Mouse (Mus musculus) forebrain, embryonic 15.5 days (tissue): Measurements from ENCODE around the gene Gp1ba. TPM values are rescaled to one million over a fixed set of nuclear protein-coding genes. Genes with fewer than 3 reads are reported as not detected.

Source experiments
- ATAC-seq: fragments of 200-750 bp; cut with Nextera tagmentation; replicated peaks from 2 replicates; pipeline ENCODE4 v1.8.0; 2017; ENCODE audit warnings: mild to moderate bottlenecking, moderate TSS enrichment, moderate library complexity
- H3K27ac ChIP-seq: fragments of 300-500 bp; sonication (generic); replicated peaks from 2 replicates; pipeline ENCODE4 v1.5.1; 2015; ENCODE audit warnings: mild to moderate bottlenecking, inconsistent platforms
- H3K27me3 ChIP-seq: fragments of 300-500 bp; sonication (generic); 2 replicates; pipeline ENCODE4 v1.6.1; 2015; ENCODE audit warnings: inconsistent platforms
- H3K36me3 ChIP-seq: fragments of 300-500 bp; sonication (generic); 2 replicates; pipeline ENCODE4 v1.6.1; 2015; ENCODE audit warnings: mild to moderate bottlenecking, inconsistent platforms
- H3K4me1 ChIP-seq: fragments of 300-500 bp; sonication (generic); 2 replicates; pipeline ENCODE4 v1.6.1; 2015; ENCODE audit warnings: inconsistent platforms
- H3K4me2 ChIP-seq: fragments of 300-500 bp; sonication (generic); replicated peaks from 2 replicates; pipeline ENCODE4 v1.6.1; 2015; ENCODE audit warnings: mild to moderate bottlenecking, inconsistent platforms
- H3K4me3 ChIP-seq: fragments of 300-500 bp; sonication (generic); 2 replicates; pipeline ENCODE4 v1.5.1; 2015; ENCODE audit warnings: mild to moderate bottlenecking, inconsistent platforms
- H3K9ac ChIP-seq: fragments of 300-500 bp; sonication (generic); replicated peaks from 2 replicates; pipeline ENCODE4 v1.6.1; 2015; ENCODE audit warnings: mild to moderate bottlenecking, inconsistent platforms
- H3K9me3 ChIP-seq: fragments of 300-500 bp; sonication (generic); 2 replicates; pipeline ENCODE4 v1.6.1; 2016; ENCODE audit warnings: inconsistent platforms
- WGBS: fragments of 180-500 bp; shearing (Covaris S2); methylation state at CpG from one replicate; pipeline ENCODE4 v1.1.7; 2015; ENCODE audit warnings: mixed read lengths; 5-methylcytosine and 5-hydroxymethylcytosine counted together
- polyA plus RNA-seq: library from polyadenylated mRNA; unstranded; fragments of >200 nt; fragmentation: Nextera tagmentation; extraction: Ambion mirVana; gene quantifications from 2 replicates; pipeline ENCODE4 v1.2.1, GENCODE M21; 2015

Gene Gp1ba
- 0.08 and 0.24 TPM in 2 replicates for polyA plus RNA-seq

GRCm38 (mm10) chr11:70638714-70639278, at the start of gene Gp1ba:
Gene Gp1ba (plus strand): TSS chr11:70639122.
- 0 out of 2 replicates have a peak, but pooled peaks cover 5% of the 10 kb centered on the region for H3K36me3 ChIP-seq
- no peak within 1 kb of the TSS for H3K4me2 ChIP-seq
- H3K27me3 ChIP-seq = no peaks in the 10 kb centered on the region
- no peak within 1 kb of the TSS for H3K4me3 ChIP-seq
- H3K4me1 ChIP-seq = no peaks in the 10 kb centered on the region
- no peaks in the 10 kb centered on the region for H3K9me3 ChIP-seq
- H3K9ac ChIP-seq = no peak within 1 kb of the TSS
- no peak for ATAC-seq
- WGBS = 59% methylated on average over 5 of the region's 5 CpGs
- H3K27ac ChIP-seq = no peak within 1 kb of the TSS

- no peaks in the 10 kb centered on the region for H3K36me3 ChIP-seq
- H3K4me1 ChIP-seq = peaks cover 8% of the 10 kb centered on the region
- no peak for ATAC-seq
- no peaks in the 10 kb centered on the region for H3K27me3 ChIP-seq
- no peak overlapping the region for H3K4me2 ChIP-seq
- 80% methylated on average over 1 of the region's 1 CpGs for WGBS
- no peak overlapping the region for H3K27ac ChIP-seq
- H3K9ac ChIP-seq = no peak overlapping the region
- H3K4me3 ChIP-seq = no peak overlapping the region
- H3K9me3 ChIP-seq = no peaks in the 10 kb centered on the region
Observed at GRCm38 (mm10) chr11:70591733-70592132, 47.2 kb upstream of the Gp1ba start.

GRCm38 (mm10) chr11:70594253-70594989, 44.5 kb upstream of the Gp1ba start:
- Histone ChIP-seq H3K4me2 (no peak overlapping the region), H3K4me3 (no peak overlapping the region), H3K9me3 (no peaks in the 10 kb centered on the region), H3K4me1 (peaks cover 10% of the 10 kb centered on the region), H3K27ac (no peak overlapping the region), H3K36me3 (peaks cover 13% of the 10 kb centered on the region; the same call in 1 of the 2 replicates), H3K27me3 (no peaks in the 10 kb centered on the region), H3K9ac (no peak overlapping the region)
- ATAC-seq = no peak
- 90% methylated on average over 15 of the region's 15 CpGs for WGBS

- Histone ChIP-seq H3K27ac (no peak overlapping the region; the same call in 1 of the 2 replicates), H3K4me1 (peaks cover 10% of the 10 kb centered on the region), H3K9me3 (no peaks in the 10 kb centered on the region), H3K4me2 (no peak overlapping the region), H3K27me3 (no peaks in the 10 kb centered on the region), H3K36me3 (peaks cover 16% of the 10 kb centered on the region; the same call in 1 of the 2 replicates), H3K9ac (no peak overlapping the region), H3K4me3 (no peak overlapping the region)
- ATAC-seq = no peak
- 83% methylated on average over 2 of the region's 2 CpGs for WGBS
Observed at GRCm38 (mm10) chr11:70595638-70596037, 43.3 kb upstream of the Gp1ba start.

GRCm38 (mm10) chr11:70596094-70596493, 42.8 kb upstream of the Gp1ba start:
- ATAC-seq = no peak
- Histone ChIP-seq H3K9me3 (no peaks in the 10 kb centered on the region), H3K4me1 (peaks cover 10% of the 10 kb centered on the region), H3K36me3 (peaks cover 16% of the 10 kb centered on the region; the same call in 1 of the 2 replicates), H3K4me3 (no peak overlapping the region), H3K27me3 (no peaks in the 10 kb centered on the region), H3K4me2 (no peak overlapping the region), H3K27ac (peak overlapping the region; percentile 46), H3K9ac (no peak overlapping the region)
- 29% methylated on average over 4 of the region's 4 CpGs for WGBS

- Histone ChIP-seq H3K4me2 (no peak overlapping the region), H3K36me3 (peaks cover 26% of the 10 kb centered on the region), H3K9ac (no peak overlapping the region), H3K4me3 (no peak overlapping the region), H3K27me3 (no peaks in the 10 kb centered on the region), H3K9me3 (no peaks in the 10 kb centered on the region), H3K27ac (no peak overlapping the region), H3K4me1 (peaks cover 10% of the 10 kb centered on the region)
- 82% methylated on average over 6 of the region's 6 CpGs for WGBS
- no peak for ATAC-seq
Observed at GRCm38 (mm10) chr11:70597301-70597700, 41.6 kb upstream of the Gp1ba start.

GRCm38 (mm10) chr11:70598451-70598953, 40.4 kb upstream of the Gp1ba start:
- no peak for ATAC-seq
- Histone ChIP-seq H3K27ac (no peak overlapping the region), H3K9me3 (no peaks in the 10 kb centered on the region), H3K27me3 (no peaks in the 10 kb centered on the region), H3K4me2 (no peak overlapping the region), H3K4me3 (no peak overlapping the region), H3K9ac (no peak overlapping the region), H3K4me1 (peaks cover 10% of the 10 kb centered on the region), H3K36me3 (peaks cover 26% of the 10 kb centered on the region)
- WGBS = 94% methylated on average over 9 of the region's 9 CpGs

- Histone ChIP-seq H3K4me3 (no peak overlapping the region), H3K36me3 (peaks cover 69% of the 10 kb centered on the region), H3K9me3 (no peaks in the 10 kb centered on the region), H3K27ac (no peak overlapping the region), H3K4me2 (no peak overlapping the region), H3K9ac (no peak overlapping the region), H3K27me3 (no peaks in the 10 kb centered on the region), H3K4me1 (no peaks in the 10 kb centered on the region)
- 55% methylated on average over 14 of the region's 14 CpGs for WGBS
- ATAC-seq = no peak
Observed at GRCm38 (mm10) chr11:70605024-70605566, 33.8 kb upstream of the Gp1ba start.

- no peaks in the 10 kb centered on the region for H3K4me1 ChIP-seq
- H3K36me3 ChIP-seq = peaks cover 80% of the 10 kb centered on the region
- no peaks in the 10 kb centered on the region for H3K9me3 ChIP-seq
- WGBS = 75% methylated on average over 12 of the region's 12 CpGs
- ATAC-seq = no peak
- no peak overlapping the region for H3K4me2 ChIP-seq
- no peak overlapping the region for H3K9ac ChIP-seq
- H3K4me3 ChIP-seq = no peak overlapping the region
- H3K27me3 ChIP-seq = no peaks in the 10 kb centered on the region
- no peak overlapping the region for H3K27ac ChIP-seq
Observed at GRCm38 (mm10) chr11:70606717-70607116, 32.2 kb upstream of the Gp1ba start.

GRCm38 (mm10) chr11:70607611-70608010, 31.3 kb upstream of the Gp1ba start:
- Histone ChIP-seq H3K9me3 (no peaks in the 10 kb centered on the region), H3K36me3 (peaks cover 83% of the 10 kb centered on the region), H3K27me3 (no peaks in the 10 kb centered on the region), H3K4me2 (no peak overlapping the region), H3K27ac (no peak overlapping the region), H3K4me3 (no peak overlapping the region), H3K4me1 (no peaks in the 10 kb centered on the region), H3K9ac (no peak overlapping the region)
- WGBS = 93% methylated on average over 9 of the region's 9 CpGs
- no peak for ATAC-seq

- no peak for ATAC-seq
- no peak overlapping the region for H3K4me2 ChIP-seq
- no peaks in the 10 kb centered on the region for H3K27me3 ChIP-seq
- no peaks in the 10 kb centered on the region for H3K4me1 ChIP-seq
- 89% methylated on average over 26 of the region's 26 CpGs for WGBS
- no peak overlapping the region for H3K27ac ChIP-seq
- H3K9me3 ChIP-seq = no peaks in the 10 kb centered on the region
- H3K36me3 ChIP-seq = peaks cover 89% of the 10 kb centered on the region
- no peak overlapping the region for H3K4me3 ChIP-seq
- no peak overlapping the region for H3K9ac ChIP-seq
Observed at GRCm38 (mm10) chr11:70608381-70609066, 30.4 kb upstream of the Gp1ba start.

GRCm38 (mm10) chr11:70610752-70611151, 28.2 kb upstream of the Gp1ba start:
- Histone ChIP-seq H3K27me3 (no peaks in the 10 kb centered on the region), H3K9me3 (no peaks in the 10 kb centered on the region), H3K4me1 (peaks cover 8% of the 10 kb centered on the region), H3K9ac (no peak overlapping the region), H3K4me2 (no peak overlapping the region), H3K4me3 (no peak overlapping the region), H3K36me3 (peaks cover 72% of the 10 kb centered on the region), H3K27ac (no peak overlapping the region)
- 83% methylated on average over 4 of the region's 4 CpGs for WGBS
- ATAC-seq = no peak
